Mouse (Mus musculus): ENCODE results near the gene Creb3l1.
A peak's percentile ranks its signal among the peaks of the same experiment; 100 is the strongest.

The Creb3l1 gene

DNA sequence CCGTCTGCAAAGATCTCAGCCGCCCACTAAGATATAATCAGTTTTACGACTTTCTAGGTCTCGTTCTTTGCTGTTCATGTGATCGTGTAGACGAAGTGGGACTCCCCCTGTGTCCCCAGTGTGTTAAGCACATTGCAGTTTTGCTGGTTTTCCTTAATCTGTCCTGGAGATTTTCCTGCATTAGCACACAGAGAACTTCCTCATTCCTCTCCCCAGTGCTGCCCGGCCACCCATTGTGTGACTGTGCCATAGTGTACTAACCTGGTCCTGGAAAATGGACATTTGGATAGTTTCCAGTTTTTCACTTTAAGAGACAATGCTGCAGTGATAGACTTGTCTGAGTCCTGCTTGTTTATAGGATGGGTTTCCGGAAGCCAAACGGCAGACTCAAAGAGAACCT lies 10.0 kb upstream of the Creb3l1 start:
- no peak for DNase-seq (ENCODE audit: low spot score in 2 of 2)

DNA sequence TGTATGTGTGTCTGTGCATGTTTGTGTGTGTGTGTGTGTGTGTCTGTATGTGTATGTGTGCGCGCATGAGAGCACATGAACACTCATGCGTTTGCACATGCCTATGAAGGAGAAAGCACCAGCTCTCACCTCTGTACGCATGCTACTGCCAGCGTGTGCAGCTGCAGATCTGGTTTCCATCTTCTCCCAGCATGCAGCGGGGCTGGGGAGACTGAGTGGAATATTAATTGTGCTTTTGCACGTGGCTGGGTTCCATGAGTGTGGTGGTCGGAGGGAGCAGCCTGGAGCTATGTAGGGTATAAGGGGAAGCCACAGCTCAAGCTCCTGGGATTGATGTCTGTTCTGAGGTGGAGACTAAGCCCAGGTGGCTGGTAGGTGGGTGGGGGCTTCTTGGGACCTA lies 6.3 kb upstream of the Creb3l1 start:
- no peak for DNase-seq (ENCODE audit: low spot score in 2 of 2)

DNA sequence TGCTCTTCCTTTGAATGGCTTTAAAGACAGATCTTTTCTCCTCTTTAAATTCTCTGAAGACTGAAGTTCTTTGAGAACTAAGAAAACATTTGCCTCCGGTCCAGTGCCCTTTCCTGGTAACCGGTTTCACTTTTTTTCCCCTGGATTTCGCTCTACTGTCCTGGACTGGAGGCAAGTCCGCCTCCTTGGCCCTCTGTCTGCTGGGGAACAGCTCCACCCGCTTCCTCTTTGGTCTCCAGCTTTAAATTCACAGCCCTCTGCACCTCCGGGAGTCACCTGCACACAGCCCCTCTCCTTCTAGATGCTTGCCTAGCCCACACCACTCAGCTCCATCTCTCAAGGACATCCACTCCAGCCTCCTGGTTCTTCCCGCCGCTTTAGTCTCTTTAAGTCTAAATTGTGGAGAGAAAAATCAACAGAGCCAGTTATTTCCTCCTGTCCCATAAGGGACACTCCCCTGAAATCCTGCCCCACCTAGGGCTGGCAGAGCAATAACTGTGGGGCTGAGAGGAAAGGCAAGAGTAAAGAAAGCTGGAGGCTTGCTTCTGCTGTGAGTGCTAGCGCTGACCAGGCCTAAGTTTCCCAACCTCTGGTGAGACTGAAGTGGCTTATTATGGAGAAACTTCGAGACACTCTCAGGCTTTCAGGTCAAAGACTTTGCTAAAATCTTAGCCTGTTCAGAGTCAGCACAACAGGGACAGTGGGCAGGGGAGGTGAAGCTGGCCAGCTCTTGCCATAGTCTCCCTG lies 5.3 kb upstream of the Creb3l1 start:
- no peak for DNase-seq (ENCODE audit: low spot score in 2 of 2)

DNA sequence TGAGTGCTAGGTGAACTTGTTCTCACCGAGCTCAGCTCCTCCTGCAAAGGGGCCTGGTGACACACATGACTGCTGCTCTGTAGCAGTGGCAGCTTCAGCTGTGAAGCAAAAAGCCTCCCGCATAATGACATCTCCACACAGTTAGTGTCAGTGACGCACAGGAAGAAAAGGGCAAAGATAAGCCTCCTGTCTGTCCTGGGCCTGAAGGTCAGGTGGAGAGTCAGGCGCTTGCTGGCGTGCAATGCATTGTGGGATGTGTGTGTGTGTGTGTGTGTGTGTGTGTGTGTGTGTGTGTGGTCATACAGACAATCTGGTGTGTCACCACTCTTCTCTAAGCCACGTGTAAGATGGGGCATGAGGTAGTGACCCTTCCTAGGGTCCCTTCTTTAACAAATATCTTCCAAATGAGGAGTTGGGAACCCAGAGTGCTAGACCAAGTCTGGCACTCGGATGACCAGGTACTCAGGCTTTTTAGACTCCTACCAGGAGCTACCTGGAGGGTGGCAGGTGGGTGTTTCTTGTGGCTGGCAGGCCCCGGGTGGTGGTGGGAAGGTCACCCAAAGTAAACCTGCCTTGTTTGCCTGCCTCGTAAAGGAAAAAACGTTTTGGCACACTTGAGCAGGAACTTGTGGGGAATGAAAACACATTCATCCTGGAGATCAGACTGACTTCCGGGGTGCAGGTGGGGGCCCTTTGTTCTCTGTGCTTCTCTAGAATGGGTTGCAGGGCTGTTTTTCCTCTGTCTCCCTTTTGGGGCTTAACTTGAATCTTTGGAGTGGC lies 3.7 kb upstream of the Creb3l1 start:
- no peak for DNase-seq (ENCODE audit: low spot score in 2 of 2)

DNA sequence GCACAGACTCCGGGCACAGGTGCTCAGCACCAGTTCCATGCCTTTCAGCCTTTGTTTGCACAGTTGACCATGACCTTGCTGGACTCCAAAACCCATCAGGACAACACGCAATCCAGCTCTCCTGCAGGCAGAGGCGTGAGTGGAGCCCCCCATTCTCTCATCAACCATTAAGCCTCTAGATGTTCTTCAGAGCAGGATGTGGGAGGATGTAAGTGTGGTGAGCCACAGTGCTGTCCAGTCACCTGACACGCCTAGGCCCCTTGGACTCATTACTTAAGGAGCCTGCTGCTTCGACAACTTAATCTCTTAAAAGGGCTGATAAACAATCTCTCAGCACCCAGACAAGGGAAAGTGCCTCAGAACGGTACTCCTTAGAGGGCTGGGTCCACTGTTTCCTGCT lies 1.7 kb upstream of the Creb3l1 start:
- no peak for DNase-seq (ENCODE audit: low spot score in 2 of 2)

DNA sequence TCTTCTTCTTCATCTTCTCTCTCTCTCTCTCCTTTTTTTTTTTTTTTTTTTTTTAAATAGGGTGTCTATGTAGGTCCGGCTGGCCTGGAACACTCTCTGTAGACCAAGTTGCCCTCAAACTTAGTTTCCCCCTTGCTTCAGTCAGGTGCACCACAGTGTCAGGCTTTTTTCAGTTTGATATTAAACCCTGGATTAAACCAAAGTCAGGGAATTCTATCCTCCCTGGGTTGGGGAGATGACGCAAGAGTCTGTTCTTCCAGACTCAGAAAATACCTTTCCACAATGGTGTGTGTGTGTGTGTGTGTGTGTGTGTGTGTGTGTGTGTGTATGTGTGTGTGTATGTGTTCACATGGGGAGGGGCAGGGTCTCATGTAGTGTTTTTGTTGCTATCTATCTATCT lies 900 bp upstream of the Creb3l1 start:
- no peak for DNase-seq (ENCODE audit: low spot score in 2 of 2)

DNA sequence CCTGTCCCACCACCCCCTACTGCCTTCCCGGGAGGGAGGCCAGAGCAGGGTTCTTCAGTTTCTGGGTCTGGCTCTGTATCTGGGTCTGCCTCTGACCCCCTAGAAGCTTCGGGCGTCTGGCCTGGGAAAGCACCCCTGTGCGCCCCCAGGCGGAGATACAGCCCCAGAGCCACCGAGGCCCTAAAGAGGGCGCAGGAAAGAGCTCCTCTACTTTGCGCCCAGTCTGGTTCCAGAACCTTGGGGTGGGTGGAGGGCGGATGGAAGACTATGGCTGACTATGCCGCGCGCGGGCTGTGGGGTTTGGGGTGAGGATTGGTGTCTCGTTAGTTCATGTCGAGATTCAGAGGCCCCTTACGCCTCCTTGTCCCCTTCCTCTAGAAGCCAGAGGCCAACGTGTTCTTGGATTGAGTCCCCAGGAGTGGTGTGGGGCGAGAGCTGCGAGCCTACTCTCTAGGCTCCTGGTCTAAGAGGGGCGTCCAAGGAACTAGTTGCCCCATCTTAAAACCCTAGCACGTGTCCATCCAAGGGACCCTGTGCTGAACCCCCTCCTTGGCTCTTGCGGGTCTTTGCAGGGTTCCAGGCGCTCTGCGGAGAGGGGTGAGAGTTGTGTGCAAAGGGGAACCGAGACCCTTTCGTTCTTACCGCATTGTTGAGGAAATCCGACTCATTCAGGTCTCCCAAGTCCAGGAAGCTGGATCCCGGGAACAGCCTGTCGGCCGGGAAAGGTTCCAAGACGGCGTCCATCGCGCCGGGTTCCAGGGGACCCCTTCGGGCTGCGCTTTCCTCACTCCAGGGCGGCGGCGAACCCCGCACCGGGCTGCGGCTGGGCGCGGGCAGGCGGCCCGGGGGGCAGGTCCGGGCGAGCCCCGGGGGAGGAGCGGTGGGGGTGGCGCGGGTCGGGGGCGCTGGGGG lies 684 bp downstream of the Creb3l1 start:
- DNase-seq (ENCODE audit: low spot score in 2 of 2): peak; percentile 51 to 56

DNA sequence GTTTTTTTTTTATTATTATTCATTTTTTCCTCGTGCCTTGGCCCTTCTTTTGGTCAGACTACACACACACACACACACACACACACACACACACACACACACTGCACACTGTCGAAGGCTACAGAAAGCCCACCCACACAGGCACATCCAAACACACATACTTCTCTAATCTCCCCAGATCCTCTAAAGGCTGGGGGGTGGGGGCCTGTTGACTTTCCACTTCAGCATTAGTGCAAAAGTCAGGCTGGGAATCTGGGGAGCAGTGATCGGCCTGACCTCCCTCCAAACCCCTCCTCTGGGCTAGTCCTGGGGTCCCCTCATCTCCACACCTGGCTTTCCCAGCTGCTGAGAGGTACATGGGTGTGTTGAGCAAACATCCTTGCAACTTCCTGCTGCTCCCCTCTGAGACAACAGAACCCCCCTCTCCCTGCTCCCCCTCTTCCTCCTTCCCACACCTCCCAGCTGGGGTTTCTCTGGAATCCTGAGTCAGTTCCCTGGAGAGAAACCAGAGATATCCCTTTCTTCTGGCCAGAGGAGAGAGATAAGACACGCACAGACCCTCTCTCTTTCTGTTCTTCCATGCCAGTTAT lies 3.5 kb downstream of the Creb3l1 start:
- peak in 1 of 2 experiments; percentile 49 for DNase-seq (ENCODE audit: low spot score in 2 of 2)

DNA sequence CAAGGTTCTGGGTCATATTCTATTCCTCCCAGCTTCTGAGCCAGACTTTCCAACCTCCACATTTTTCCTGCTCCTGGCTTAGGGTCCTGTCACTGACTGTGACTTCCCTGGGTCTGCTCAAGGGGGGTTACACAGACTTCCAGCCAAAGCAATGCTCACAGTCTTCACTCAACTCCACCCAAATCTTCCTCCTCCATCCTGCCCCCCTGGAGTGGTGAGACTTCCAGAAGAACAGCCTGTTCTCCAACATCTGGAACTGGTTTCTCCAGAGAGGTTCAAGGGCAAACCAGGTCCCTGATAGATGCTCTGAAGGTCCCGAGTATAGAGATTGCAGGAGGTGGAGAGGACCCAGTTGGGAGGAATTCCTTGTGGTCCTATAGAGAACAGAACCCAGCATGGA lies 6.9 kb downstream of the Creb3l1 start:
- DNase-seq (ENCODE audit: low spot score in 2 of 2): no peak

DNA sequence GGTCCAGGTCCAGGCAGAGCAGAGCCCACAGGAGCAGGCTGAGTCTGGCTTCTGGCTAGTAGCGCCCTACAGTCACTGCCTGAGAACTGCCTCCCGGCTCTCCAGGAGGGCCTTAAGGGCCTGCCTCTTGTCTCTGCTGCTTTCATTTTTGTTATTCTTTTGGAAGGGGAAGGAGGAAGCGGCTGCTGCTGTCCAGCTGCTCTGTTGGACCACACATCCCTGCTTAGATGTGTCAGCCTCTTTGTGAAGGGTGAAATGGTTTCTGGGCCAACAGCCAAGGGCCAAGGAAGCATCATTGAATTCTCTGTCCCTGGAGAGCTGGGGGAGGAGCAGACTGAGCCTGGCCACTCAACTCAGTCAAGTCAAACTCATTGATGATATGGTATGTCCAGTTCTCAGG lies 7.3 kb downstream of the Creb3l1 start:
- peak; percentile 87 to 89 for DNase-seq (ENCODE audit: low spot score in 2 of 2)

DNA sequence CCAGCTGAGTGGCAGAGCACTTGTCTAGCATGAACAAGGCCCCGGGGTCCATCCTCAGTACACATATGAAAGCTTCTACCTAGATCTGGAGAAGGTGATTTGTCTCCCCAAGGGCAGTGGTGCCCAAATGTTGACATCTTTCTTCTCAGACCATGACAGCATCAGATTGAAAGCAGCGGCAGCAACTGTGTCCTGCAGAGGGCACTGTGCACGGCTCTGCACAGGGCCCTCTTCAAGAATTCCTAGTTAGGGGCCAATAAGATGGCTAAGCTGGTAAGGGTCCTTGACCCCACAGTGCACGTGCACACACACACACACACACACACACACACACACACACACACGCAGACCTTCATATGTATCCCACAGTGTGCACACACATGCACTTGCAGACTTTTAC lies 9.4 kb downstream of the Creb3l1 start:
- DNase-seq (ENCODE audit: low spot score in 2 of 2): no peak

DNA sequence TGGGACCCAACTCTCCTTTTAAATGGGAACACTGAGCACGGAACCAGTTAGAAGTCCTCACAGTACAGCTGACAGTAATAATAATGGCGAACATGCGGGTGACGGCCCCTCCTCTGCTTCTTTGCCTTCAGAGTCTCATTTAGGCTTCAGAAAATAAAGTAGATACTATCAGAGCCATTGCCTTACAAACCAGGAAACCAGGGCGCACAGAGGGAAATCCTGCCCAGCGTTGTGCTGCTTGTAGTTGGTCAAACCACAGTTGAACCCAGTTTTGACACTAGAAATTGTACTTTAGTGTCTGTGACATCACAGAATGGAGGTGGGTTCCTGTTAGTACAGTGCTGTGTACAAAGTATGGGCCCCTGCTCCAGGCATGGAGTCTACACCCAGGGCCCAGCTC lies 10.1 kb downstream of the Creb3l1 start:
- no peak for DNase-seq (ENCODE audit: low spot score in 2 of 2)

DNA sequence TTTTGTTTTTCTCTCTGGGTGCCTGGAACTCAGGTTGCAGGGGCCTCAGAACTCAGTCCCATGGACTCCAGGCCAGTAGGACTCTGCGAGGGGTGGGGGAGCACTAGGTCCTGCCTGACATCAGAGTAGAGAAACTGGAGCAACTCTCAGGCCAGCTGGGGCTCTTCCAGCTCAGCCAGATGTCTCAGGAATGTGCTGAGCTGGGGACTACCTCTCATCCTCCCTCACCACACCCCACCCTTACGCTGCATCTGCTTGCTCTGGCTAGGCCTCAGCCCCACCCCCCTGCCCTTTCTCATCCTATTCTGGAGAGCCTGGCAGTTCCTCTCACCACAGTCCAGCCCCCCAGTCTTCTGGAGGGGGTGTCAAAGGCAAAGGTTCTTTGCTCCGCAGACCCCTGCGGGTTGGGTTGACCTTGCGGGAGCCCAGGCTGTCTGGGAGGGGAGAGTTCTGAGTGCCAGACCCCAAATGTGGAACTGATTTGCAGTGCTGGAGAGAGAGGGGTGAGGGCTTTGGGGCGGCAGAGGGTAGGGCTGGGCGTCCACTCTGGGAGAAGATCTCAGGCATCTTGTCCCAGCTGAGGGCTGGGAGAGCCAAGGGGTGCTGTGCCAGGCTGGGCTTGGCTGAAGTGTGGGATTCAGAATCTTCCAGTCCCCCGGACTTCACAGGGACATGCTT lies 11.4 kb downstream of the Creb3l1 start:
- peak; percentile 71 to 73 for DNase-seq (ENCODE audit: low spot score in 2 of 2)

DNA sequence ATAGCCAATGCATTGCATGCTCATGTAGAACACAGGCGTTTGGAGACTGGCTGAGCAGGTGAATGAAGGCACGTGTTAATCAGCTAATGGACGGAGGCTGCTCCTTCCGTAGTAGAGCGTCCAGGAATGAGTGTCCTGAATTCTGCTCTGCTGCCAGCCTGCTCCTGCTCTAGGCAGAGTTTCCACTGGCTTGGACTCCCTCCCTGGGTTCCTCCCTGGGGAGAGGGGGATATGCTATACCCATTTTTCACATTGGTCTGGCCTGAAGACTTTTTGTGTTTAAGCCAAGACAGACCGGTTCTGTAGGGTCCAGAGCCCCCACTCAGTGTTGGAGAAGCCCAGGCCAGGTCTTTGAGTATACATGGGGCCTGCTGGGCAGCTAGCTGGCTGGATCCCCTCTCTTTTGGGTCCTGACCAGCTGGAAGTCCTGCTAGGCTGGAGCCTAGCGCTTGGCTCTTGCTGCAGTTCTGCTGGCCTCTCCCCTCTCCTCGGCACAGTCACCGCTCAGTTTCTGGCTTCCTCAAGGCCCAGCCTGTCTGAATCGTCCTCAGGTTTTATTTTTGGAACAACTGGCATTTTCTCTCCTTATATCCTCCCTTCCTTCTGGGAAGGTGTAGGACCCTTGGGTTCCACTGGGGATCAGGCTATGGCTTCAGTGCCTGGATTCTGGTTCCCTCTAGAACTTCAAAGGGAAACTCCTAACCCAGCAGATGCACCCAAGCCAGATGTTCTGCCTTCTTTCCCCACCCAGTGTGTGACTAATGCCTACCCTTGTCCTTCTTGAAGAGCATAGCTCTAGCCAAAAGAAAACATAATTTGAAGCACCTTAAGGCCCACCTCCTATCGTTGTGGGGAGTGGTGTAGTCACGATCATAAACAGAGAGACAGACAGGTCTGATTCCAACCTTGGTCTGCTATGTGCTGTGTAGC lies 12.6 kb downstream of the Creb3l1 start:
- DNase-seq (ENCODE audit: low spot score in 2 of 2): no peak

DNA sequence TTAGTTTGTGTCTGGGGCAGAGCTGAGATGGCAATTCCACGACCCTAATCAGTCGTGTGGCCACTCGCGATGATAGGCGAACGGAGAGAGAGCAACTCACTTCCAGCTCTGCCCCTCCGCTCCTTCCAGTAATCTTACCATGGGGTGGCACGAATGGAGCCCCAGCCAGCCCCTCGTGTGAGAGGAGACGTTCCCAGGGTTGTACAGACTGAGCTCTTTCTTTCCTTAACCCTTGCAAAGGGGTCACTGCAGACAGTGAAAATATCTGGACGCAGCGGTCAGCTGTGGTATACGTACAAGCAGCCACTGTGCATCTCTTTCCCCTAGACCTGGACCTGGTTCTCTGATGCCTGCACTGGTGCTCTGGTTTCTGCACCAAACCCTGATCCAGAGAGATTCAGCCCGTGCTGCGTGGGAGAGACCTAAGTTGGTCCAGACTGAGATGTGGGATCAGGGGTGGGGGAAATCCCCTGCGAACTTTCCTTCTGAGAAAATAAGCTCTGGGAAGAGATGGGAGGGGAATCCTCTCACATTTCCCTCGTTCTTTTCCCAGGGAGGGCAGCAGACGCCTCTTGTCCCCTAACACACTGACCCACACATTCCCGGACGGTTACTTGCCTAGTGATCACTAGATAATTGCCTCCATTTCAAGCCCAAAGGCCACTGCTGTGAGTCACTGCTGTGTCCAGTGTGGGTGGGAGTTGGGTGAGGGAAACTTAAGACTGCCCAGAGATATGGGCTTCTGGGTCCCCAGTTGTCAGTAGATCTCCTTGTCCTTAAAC lies 15.5 kb downstream of the Creb3l1 start:
- no peak for DNase-seq (ENCODE audit: low spot score in 2 of 2)

DNA sequence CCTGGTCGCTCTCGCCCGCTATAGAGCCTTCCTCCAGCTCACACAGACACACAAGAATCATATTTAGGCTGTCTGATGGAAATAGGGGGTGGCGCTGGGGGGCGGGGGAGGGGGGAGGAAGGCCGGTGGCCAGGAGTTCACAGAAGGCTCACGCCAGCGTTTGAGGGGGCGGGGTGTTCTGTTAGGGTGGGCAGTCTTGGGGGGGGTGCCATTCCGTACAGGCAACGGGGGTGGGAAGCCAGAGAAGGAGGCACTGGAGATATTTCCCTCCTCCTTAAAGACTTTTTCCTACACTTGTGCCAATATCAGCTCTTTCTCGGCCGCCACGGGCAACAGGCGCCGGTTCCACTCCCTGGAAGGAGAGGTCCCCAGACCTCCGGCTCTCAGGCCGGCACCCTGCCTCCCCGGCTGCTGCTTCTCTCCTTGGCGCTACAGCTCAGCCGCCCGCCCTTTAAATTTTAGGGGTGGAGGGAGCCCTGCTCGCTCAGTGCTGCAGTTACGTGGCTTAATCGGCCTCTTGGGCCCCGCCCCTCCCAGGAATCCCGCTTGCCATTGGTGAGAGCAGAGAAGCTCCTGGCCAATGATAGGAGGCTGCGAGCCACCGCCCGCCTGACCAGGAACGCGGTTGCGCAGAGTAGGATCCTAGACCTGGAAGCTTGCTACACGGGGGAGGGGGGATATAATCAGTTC lies 16.2 kb downstream of the Creb3l1 start:
- peak; percentile 98 for DNase-seq (ENCODE audit: low spot score in 2 of 2)

DNA sequence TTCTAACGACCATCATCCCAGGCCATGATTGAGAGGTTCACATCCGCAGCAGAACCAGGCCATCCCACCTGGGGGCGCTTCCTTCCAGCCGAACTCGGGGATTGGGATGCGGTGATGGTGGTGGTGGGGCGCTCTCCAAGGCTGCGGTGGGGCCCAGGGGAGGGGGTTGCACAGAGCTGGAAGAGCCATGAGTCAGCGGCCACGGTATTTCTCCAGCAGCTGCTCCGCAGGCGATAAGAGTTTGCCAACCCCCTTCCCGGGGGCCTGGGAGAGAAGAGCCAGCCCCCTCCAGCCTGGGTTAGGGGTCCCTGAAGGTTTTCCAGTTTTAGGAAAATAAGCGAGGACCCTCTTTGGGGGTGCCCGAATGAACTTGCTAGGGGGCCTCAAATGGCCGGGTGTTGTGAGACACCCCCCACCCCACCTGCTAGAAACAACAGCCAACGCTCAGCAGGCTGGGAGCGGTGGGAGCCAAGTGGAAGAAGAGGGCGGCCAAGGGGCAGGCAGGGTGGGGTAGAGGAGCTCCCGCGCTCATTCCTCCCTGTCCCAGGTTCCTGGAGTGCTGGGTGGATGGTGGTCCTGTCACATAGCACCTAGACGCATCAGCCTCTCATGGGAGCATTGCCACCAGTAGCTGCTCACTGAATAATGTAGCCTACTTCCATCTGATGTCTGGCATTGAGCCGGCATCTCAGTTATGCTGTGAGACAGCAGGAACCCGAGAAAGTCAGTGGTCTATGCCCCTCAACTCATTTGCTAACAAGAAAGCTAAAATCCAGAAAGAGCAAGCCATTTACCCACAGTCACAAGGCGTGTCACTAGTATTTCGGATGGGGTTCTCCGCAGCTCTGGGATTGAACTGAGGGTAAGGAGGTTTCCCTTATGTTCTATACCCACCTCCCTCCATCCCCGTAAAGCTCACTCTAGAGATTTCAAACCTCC lies 17.1 kb downstream of the Creb3l1 start:
- peak; percentile 70 to 80 for DNase-seq (ENCODE audit: low spot score in 2 of 2)

DNA sequence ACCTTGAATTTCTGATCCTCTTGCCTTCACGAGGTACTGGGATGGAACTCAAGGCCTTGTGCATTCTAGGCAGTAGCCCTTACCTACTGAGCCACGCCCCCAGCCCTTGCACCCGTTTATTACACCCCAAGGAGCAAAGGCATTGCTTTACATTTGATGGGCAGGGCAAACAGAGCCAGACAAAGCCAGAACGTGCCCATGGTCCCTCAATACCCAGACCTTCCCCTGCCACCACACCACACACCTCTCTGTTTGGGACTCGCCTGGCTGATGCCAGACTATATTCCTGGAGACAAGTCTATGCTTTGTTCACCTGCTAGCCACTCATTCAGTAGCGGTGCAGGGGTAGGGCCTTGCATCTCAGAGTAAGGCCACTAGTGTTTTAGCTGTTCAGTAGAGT lies 17.8 kb downstream of the Creb3l1 start:
- DNase-seq (ENCODE audit: low spot score in 2 of 2): no peak
